Mouse (Mus musculus): ENCODE results near the gene Slirp. TPM values are rescaled to one million over a fixed set of nuclear protein-coding genes. Genes with fewer than 3 reads are reported as not detected.

Gene Slirp
- polyA plus RNA-seq (2012; rRNA removed): 10.5 and 17.5 TPM in 2 replicates

- peak; percentile 90 for DNase-seq
- Histone ChIP-seq H3K27ac (ENCODE audit: control insufficient read depth, insufficient read depth, low read length) (0 out of 2 replicates have a peak within 1 kb of the TSS, but pooled peaks have one; percentile 1), H3K27me3 (ENCODE audit: control insufficient read depth, insufficient read depth, low read length) (no peaks in the 10 kb centered on the region), H3K4me3 (ENCODE audit: control insufficient read depth, insufficient read depth, low read length) (peak within 1 kb of the TSS; percentile 73), H3K4me1 (replicated peaks; ENCODE audit: control insufficient read depth, insufficient read depth, low read length) (peaks cover 3% of the 10 kb centered on the region; the same call in 1 of the 2 replicates), H3K36me3 (ENCODE audit: control insufficient read depth, insufficient read depth, low read length) (peaks cover 33% of the 10 kb centered on the region)
- TF ChIP-seq POLR2A (IDR thresholded peaks at IDR 0.05; ENCODE audit: control insufficient read depth, extremely low read depth, insufficient read depth, low read length, poor library complexity) (peak; percentile 74), CTCF (IDR thresholded peaks at IDR 0.05; ENCODE audit: borderline replicate concordance, control insufficient read depth, extremely low read depth, insufficient read depth, low read length, poor library complexity) (0 out of 2 replicates have a peak, but pooled peaks have one; percentile 23)
- WGBS: under 1% methylated on average over 28 of the region's 28 CpGs
Measured at GRCm38 (mm10) chr12:87443700-87444122, at the start of gene Slirp, which contains the start of gene Alkbh1. Slirp (plus strand) TSS chr12:87443896. Alkbh1 (minus strand) TSS chr12:87444017.

- 96% methylated on average over 6 of the region's 6 CpGs for WGBS
Measured at GRCm38 (mm10) chr12:87394316-87394715, 49.4 kb upstream of the Slirp start.

GRCm38 (mm10) chr12:87397126-87397525, 46.6 kb upstream of the Slirp start:
- Histone ChIP-seq H3K27ac (ENCODE audit: control insufficient read depth, insufficient read depth, low read length) (no peak overlapping the region), H3K4me1 (replicated peaks; ENCODE audit: control insufficient read depth, insufficient read depth, low read length) (no peaks in the 10 kb centered on the region), H3K36me3 (ENCODE audit: control insufficient read depth, insufficient read depth, low read length) (no peaks in the 10 kb centered on the region), H3K27me3 (ENCODE audit: control insufficient read depth, insufficient read depth, low read length) (no peaks in the 10 kb centered on the region), H3K4me3 (ENCODE audit: control insufficient read depth, insufficient read depth, low read length) (no peak overlapping the region)
- DNase-seq: no peak
- whole genome bisulfite sequencing: 82% methylated on average over 4 of the region's 4 CpGs
- TF ChIP-seq POLR2A (IDR thresholded peaks at IDR 0.05; ENCODE audit: control insufficient read depth, extremely low read depth, insufficient read depth, low read length, poor library complexity): no peak
- TF ChIP-seq CTCF (IDR thresholded peaks at IDR 0.05; ENCODE audit: borderline replicate concordance, control insufficient read depth, extremely low read depth, insufficient read depth, low read length, poor library complexity): no peak

More at GRCm38 (mm10) chr12:87394316-87394715, 49.4 kb upstream of the Slirp start:
- no peak for DNase-seq
- Histone ChIP-seq H3K27ac (ENCODE audit: control insufficient read depth, insufficient read depth, low read length) (no peak overlapping the region), H3K27me3 (ENCODE audit: control insufficient read depth, insufficient read depth, low read length) (no peaks in the 10 kb centered on the region), H3K4me3 (ENCODE audit: control insufficient read depth, insufficient read depth, low read length) (no peak overlapping the region), H3K36me3 (ENCODE audit: control insufficient read depth, insufficient read depth, low read length) (no peaks in the 10 kb centered on the region), H3K4me1 (replicated peaks; ENCODE audit: control insufficient read depth, insufficient read depth, low read length) (no peaks in the 10 kb centered on the region)
- TF ChIP-seq CTCF (IDR thresholded peaks at IDR 0.05; ENCODE audit: borderline replicate concordance, control insufficient read depth, extremely low read depth, insufficient read depth, low read length, poor library complexity): no peak
- TF ChIP-seq POLR2A (IDR thresholded peaks at IDR 0.05; ENCODE audit: control insufficient read depth, extremely low read depth, insufficient read depth, low read length, poor library complexity): no peak

GRCm38 (mm10) chr12:87397811-87398417, 45.8 kb upstream of the Slirp start:
- WGBS: 94% methylated on average over 4 of the region's 4 CpGs
- Histone ChIP-seq H3K27ac (ENCODE audit: control insufficient read depth, insufficient read depth, low read length) (no peak overlapping the region), H3K4me1 (replicated peaks; ENCODE audit: control insufficient read depth, insufficient read depth, low read length) (no peaks in the 10 kb centered on the region), H3K4me3 (ENCODE audit: control insufficient read depth, insufficient read depth, low read length) (no peak overlapping the region), H3K27me3 (ENCODE audit: control insufficient read depth, insufficient read depth, low read length) (no peaks in the 10 kb centered on the region), H3K36me3 (ENCODE audit: control insufficient read depth, insufficient read depth, low read length) (no peaks in the 10 kb centered on the region)
- TF ChIP-seq CTCF (IDR thresholded peaks at IDR 0.05; ENCODE audit: borderline replicate concordance, control insufficient read depth, extremely low read depth, insufficient read depth, low read length, poor library complexity) (no peak), POLR2A (IDR thresholded peaks at IDR 0.05; ENCODE audit: control insufficient read depth, extremely low read depth, insufficient read depth, low read length, poor library complexity) (no peak)
- no peak for DNase-seq

GRCm38 (mm10) chr12:87399119-87399819, 44.4 kb upstream of the Slirp start:
- H3K27ac ChIP-seq (ENCODE audit: control insufficient read depth, insufficient read depth, low read length): no peak overlapping the region
- no peaks in the 10 kb centered on the region for H3K36me3 ChIP-seq (ENCODE audit: control insufficient read depth, insufficient read depth, low read length)
- no peak for DNase-seq
- H3K27me3 ChIP-seq (ENCODE audit: control insufficient read depth, insufficient read depth, low read length): no peaks in the 10 kb centered on the region
- H3K4me1 ChIP-seq (replicated peaks; ENCODE audit: control insufficient read depth, insufficient read depth, low read length): no peaks in the 10 kb centered on the region
- no peak overlapping the region for H3K4me3 ChIP-seq (ENCODE audit: control insufficient read depth, insufficient read depth, low read length)
- WGBS: 77% methylated on average over 10 of the region's 10 CpGs
- TF ChIP-seq CTCF (IDR thresholded peaks at IDR 0.05; ENCODE audit: borderline replicate concordance, control insufficient read depth, extremely low read depth, insufficient read depth, low read length, poor library complexity): no peak
- no peak for TF ChIP-seq POLR2A (IDR thresholded peaks at IDR 0.05; ENCODE audit: control insufficient read depth, extremely low read depth, insufficient read depth, low read length, poor library complexity)

GRCm38 (mm10) chr12:87401883-87402282, 41.8 kb upstream of the Slirp start:
- Histone ChIP-seq H3K4me3 (ENCODE audit: control insufficient read depth, insufficient read depth, low read length) (no peak overlapping the region), H3K4me1 (replicated peaks; ENCODE audit: control insufficient read depth, insufficient read depth, low read length) (no peaks in the 10 kb centered on the region), H3K27ac (ENCODE audit: control insufficient read depth, insufficient read depth, low read length) (no peak overlapping the region), H3K36me3 (ENCODE audit: control insufficient read depth, insufficient read depth, low read length) (no peaks in the 10 kb centered on the region), H3K27me3 (ENCODE audit: control insufficient read depth, insufficient read depth, low read length) (no peaks in the 10 kb centered on the region)
- DNase-seq: no peak
- no peak for TF ChIP-seq CTCF (IDR thresholded peaks at IDR 0.05; ENCODE audit: borderline replicate concordance, control insufficient read depth, extremely low read depth, insufficient read depth, low read length, poor library complexity)
- TF ChIP-seq POLR2A (IDR thresholded peaks at IDR 0.05; ENCODE audit: control insufficient read depth, extremely low read depth, insufficient read depth, low read length, poor library complexity): no peak
- WGBS: 91% methylated on average over 6 of the region's 6 CpGs
